Mouse (Mus musculus): ENCODE results near the gene Olfr1163. TPM values are rescaled to one million over a fixed set of nuclear protein-coding genes. Genes with fewer than 3 reads are reported as not detected.
"Not testable (repeated sequence)": the region's sequence is repeated elsewhere in the genome, so short reads cannot be mapped to it uniquely, and the experiment has no call there.

Olfr1163 gene
- polyA plus RNA-seq (2015; fragmentation: Nextera tagmentation; extraction: Ambion mirVana) = not detected in 2 replicates

- no peak within 1 kb of the TSS for H3K4me2 ChIP-seq
- H3K27me3 ChIP-seq = no peaks in the 10 kb centered on the region
- H3K4me1 ChIP-seq (replicated peaks) = no peaks in the 10 kb centered on the region
- H3K36me3 ChIP-seq = no peaks in the 10 kb centered on the region
- H3K27ac ChIP-seq (replicated peaks) = no peak within 1 kb of the TSS
- no peaks in the 10 kb centered on the region for H3K9me3 ChIP-seq
- no peak for ATAC-seq (ENCODE audit: low FRiP score, low read depth)
- no peak within 1 kb of the TSS for H3K9ac ChIP-seq
- H3K4me3 ChIP-seq = no peak within 1 kb of the TSS
Measured at GRCm38 (mm10) chr2:88071730-88072129, at the start of gene Olfr1163. TSS of gene Olfr1163 (minus strand) at chr2:88071830.

GRCm38 (mm10) chr2:88093866-88094265, 22.2 kb upstream of the Olfr1163 start, which contains the start of gene Olfr1164:
TSS of gene Olfr1164 (minus strand) at chr2:88093966.
- Histone ChIP-seq H3K27ac (replicated peaks) (no peak within 1 kb of the TSS), H3K4me2 (no peak within 1 kb of the TSS), H3K36me3 (no peaks in the 10 kb centered on the region), H3K9me3 (no peaks in the 10 kb centered on the region), H3K9ac (no peak within 1 kb of the TSS), H3K4me1 (replicated peaks) (no peaks in the 10 kb centered on the region), H3K4me3 (no peak within 1 kb of the TSS), H3K27me3 (no peaks in the 10 kb centered on the region)
- no peak for ATAC-seq (ENCODE audit: low FRiP score, low read depth)
- WGBS = 78% methylated on average over 4 of the region's 4 CpGs

- H3K9ac ChIP-seq = no peak overlapping the region
- no peak overlapping the region for H3K27ac ChIP-seq (replicated peaks)
- no peaks in the 10 kb centered on the region for H3K4me1 ChIP-seq (replicated peaks)
- H3K9me3 ChIP-seq = no peaks in the 10 kb centered on the region
- H3K36me3 ChIP-seq = no peaks in the 10 kb centered on the region
- H3K4me3 ChIP-seq = no peak overlapping the region
- H3K4me2 ChIP-seq = no peak overlapping the region
- no peak for ATAC-seq (ENCODE audit: low FRiP score, low read depth)
- no peaks in the 10 kb centered on the region for H3K27me3 ChIP-seq
- WGBS = 76% methylated on average over 2 of the region's 2 CpGs
Measured at GRCm38 (mm10) chr2:88063587-88063986, 8.0 kb downstream of the Olfr1163 start.

GRCm38 (mm10) chr2:88051029-88051428, 20.6 kb downstream of the Olfr1163 start, which contains the start of gene Olfr1162:
TSS of gene Olfr1162 (minus strand) at chr2:88051129.
- Histone ChIP-seq H3K4me3 (no peak within 1 kb of the TSS), H3K4me1 (replicated peaks) (no peaks in the 10 kb centered on the region), H3K4me2 (no peak within 1 kb of the TSS), H3K27me3 (no peaks in the 10 kb centered on the region), H3K9ac (no peak within 1 kb of the TSS), H3K36me3 (no peaks in the 10 kb centered on the region), H3K27ac (replicated peaks) (no peak within 1 kb of the TSS), H3K9me3 (no peaks in the 10 kb centered on the region)
- 82% methylated on average over 1 of the region's 1 CpGs for WGBS
- no peak for ATAC-seq (ENCODE audit: low FRiP score, low read depth)

GRCm38 (mm10) chr2:88037599-88037998, 34.0 kb downstream of the Olfr1163 start, which contains the start of gene Olfr73:
TSS of gene Olfr73 (minus strand) at chr2:88037699.
- H3K4me2 ChIP-seq = no peak within 1 kb of the TSS
- no peaks in the 10 kb centered on the region for H3K9me3 ChIP-seq
- H3K4me1 ChIP-seq (replicated peaks) = no peaks in the 10 kb centered on the region
- H3K27ac ChIP-seq (replicated peaks) = no peak within 1 kb of the TSS
- no peak within 1 kb of the TSS for H3K9ac ChIP-seq
- no peak for ATAC-seq (ENCODE audit: low FRiP score, low read depth)
- H3K4me3 ChIP-seq = no peak within 1 kb of the TSS
- H3K36me3 ChIP-seq = no peaks in the 10 kb centered on the region
- H3K27me3 ChIP-seq = no peaks in the 10 kb centered on the region

- H3K9ac ChIP-seq; H3K4me2 ChIP-seq; H3K27me3 ChIP-seq; H3K36me3 ChIP-seq; H3K4me3 ChIP-seq; H3K27ac ChIP-seq (replicated peaks); H3K9me3 ChIP-seq; ATAC-seq (ENCODE audit: low FRiP score, low read depth); H3K4me1 ChIP-seq (replicated peaks): not testable (repeated sequence)
- WGBS = 89% methylated on average over 1 of the region's 1 CpGs
Measured at GRCm38 (mm10) chr2:88022474-88022873, 49.2 kb downstream of the Olfr1163 start, which contains the start of gene Olfr1161. TSS of gene Olfr1161 (plus strand) at chr2:88022774.

Other genes with a start within 250 kb of the Olfr1163 start
- gene Olfr1148, start 241.3 kb downstream of the Olfr1163 start, polyA plus RNA-seq (2015; fragmentation: Nextera tagmentation; extraction: Ambion mirVana) = not detected in 2 replicates
- gene Olfr1150-ps1, start 227.8 kb downstream of the Olfr1163 start, polyA plus RNA-seq (2015; fragmentation: Nextera tagmentation; extraction: Ambion mirVana) = not detected in 2 replicates
- not detected in 2 replicates for gene Olfr1151, start 216.0 kb downstream of the Olfr1163 start, polyA plus RNA-seq (2015; fragmentation: Nextera tagmentation; extraction: Ambion mirVana)
- not detected in 2 replicates for gene Olfr1152, start 205.3 kb downstream of the Olfr1163 start, polyA plus RNA-seq (2015; fragmentation: Nextera tagmentation; extraction: Ambion mirVana)
- gene Olfr1153, start 176.9 kb downstream of the Olfr1163 start, polyA plus RNA-seq (2015; fragmentation: Nextera tagmentation; extraction: Ambion mirVana) = 0.09 TPM in 1 of 2 replicates, not detected in the other
- gene Olfr1154, start 166.7 kb downstream of the Olfr1163 start, polyA plus RNA-seq (2015; fragmentation: Nextera tagmentation; extraction: Ambion mirVana) = not detected in 2 replicates
- not detected in 2 replicates for gene Olfr1155, start 126.7 kb downstream of the Olfr1163 start, polyA plus RNA-seq (2015; fragmentation: Nextera tagmentation; extraction: Ambion mirVana)
- not detected in 2 replicates for gene Olfr1156, start 118.7 kb downstream of the Olfr1163 start, polyA plus RNA-seq (2015; fragmentation: Nextera tagmentation; extraction: Ambion mirVana)
- gene Olfr1157, start 103.5 kb downstream of the Olfr1163 start, polyA plus RNA-seq (2015; fragmentation: Nextera tagmentation; extraction: Ambion mirVana) = not detected in 2 replicates
- gene Olfr74, start 97.2 kb downstream of the Olfr1163 start, polyA plus RNA-seq (2015; fragmentation: Nextera tagmentation; extraction: Ambion mirVana) = not detected in 2 replicates
- not detected in 2 replicates for gene Olfr1158, start 81.7 kb downstream of the Olfr1163 start, polyA plus RNA-seq (2015; fragmentation: Nextera tagmentation; extraction: Ambion mirVana)
- gene Olfr1160, start 63.6 kb downstream of the Olfr1163 start, polyA plus RNA-seq (2015; fragmentation: Nextera tagmentation; extraction: Ambion mirVana) = not detected in 2 replicates
- gene Olfr1161, start 49.1 kb downstream of the Olfr1163 start, polyA plus RNA-seq (2015; fragmentation: Nextera tagmentation; extraction: Ambion mirVana) = not detected in 2 replicates
- not detected in 2 replicates for gene Olfr73, start 34.1 kb downstream of the Olfr1163 start, polyA plus RNA-seq (2015; fragmentation: Nextera tagmentation; extraction: Ambion mirVana)
- not detected in 2 replicates for gene Olfr1162, start 20.7 kb downstream of the Olfr1163 start, polyA plus RNA-seq (2015; fragmentation: Nextera tagmentation; extraction: Ambion mirVana)
- gene Olfr1164, start 22.1 kb upstream of the Olfr1163 start, polyA plus RNA-seq (2015; fragmentation: Nextera tagmentation; extraction: Ambion mirVana) = not detected in 2 replicates
- gene Olfr1166, start 56.4 kb upstream of the Olfr1163 start, polyA plus RNA-seq (2015; fragmentation: Nextera tagmentation; extraction: Ambion mirVana) = not detected in 2 replicates
- not detected in 2 replicates for gene Olfr1167, start 83.4 kb upstream of the Olfr1163 start, polyA plus RNA-seq (2015; fragmentation: Nextera tagmentation; extraction: Ambion mirVana)
- gene Olfr1168, start 110.0 kb upstream of the Olfr1163 start, polyA plus RNA-seq (2015; fragmentation: Nextera tagmentation; extraction: Ambion mirVana) = not detected in 2 replicates
- not detected in 2 replicates for gene Olfr1170, start 156.5 kb upstream of the Olfr1163 start, polyA plus RNA-seq (2015; fragmentation: Nextera tagmentation; extraction: Ambion mirVana)
- not detected in 2 replicates for gene Olfr1173, start 208.0 kb upstream of the Olfr1163 start, polyA plus RNA-seq (2015; fragmentation: Nextera tagmentation; extraction: Ambion mirVana)
- not detected in 2 replicates for gene Olfr1174-ps, start 243.3 kb upstream of the Olfr1163 start, polyA plus RNA-seq (2015; fragmentation: Nextera tagmentation; extraction: Ambion mirVana)

Measured in hindbrain, embryonic 15.5 days (tissue).